Mouse (Mus musculus) ZHBTc4 (cell line): ENCODE measurements around the gene Sugp1.

Source experiments
- DNase-seq: peaks from one replicate; pipeline ENCODE4 v3.0.0-alpha.2; 2011; ENCODE audit warnings: low read depth, low spot score

The Sugp1 gene

DNA sequence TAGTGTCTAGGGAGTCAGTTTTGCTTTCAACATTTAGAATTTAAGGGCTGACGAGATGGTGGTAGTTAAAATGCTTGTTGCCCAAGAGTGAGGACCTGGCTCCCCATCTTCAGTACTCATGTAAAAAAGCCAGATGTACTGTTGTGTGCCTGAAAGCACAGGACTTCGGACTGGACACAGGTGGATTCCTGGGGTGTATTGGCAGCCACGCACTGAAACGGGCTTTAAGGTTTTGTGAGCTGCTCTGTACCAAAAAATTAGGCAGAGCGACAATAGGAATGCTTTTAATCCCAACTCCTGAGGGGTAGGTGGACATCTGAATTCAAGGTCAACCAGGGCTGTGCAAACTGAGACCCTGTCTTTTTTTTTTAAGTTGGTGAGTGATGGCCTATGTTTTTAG lies 1.4 kb downstream of the Sugp1 start:
- no peak for DNase-seq

DNA sequence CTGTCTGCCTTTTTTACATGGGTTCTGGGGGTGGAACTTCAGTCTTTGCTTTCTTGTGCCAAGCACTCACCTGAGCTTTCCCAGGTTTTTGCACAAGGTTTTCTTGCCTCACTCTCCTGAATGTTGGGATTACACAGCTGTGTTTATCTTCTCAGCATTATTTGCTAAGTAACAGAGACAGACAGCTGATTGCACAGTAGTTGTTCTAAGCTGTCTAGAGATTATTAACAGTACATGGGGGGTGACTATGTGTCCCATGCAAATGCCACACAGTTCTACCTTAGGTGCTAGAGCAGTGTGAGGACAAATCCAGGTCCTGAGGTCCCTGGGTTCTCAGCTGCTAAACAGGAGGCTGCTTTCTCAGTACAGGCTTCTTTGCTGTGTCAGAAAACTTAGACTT lies 7.0 kb downstream of the Sugp1 start:
- DNase-seq: no peak

DNA sequence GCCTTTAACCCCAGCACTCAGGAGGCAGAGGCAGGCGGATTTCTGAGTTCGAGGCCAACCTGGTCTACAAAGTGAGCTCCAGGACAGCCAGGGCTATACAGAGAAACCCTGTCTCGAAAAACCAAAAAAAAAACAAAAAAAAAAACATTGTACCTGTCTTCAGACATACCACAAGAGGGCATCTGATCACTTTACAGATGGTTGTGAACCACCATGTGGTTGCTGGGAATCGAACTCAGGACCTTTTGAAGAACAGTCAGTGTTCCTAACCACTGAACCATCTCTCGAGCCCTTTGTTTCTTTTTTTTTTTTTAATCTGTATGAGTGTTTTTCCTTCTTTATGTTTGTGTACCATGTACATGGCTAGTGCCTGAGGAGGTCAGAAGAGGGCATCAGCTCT lies 7.8 kb downstream of the Sugp1 start:
- DNase-seq: peak; percentile 29

GRCm38 (mm10) chr8:70057721-70058120 lies 15.1 kb downstream of the Sugp1 start:
- no peak for DNase-seq

GRCm38 (mm10) chr8:70071836-70072440 lies 29.3 kb downstream of the Sugp1 start:
- no peak for DNase-seq

DNA sequence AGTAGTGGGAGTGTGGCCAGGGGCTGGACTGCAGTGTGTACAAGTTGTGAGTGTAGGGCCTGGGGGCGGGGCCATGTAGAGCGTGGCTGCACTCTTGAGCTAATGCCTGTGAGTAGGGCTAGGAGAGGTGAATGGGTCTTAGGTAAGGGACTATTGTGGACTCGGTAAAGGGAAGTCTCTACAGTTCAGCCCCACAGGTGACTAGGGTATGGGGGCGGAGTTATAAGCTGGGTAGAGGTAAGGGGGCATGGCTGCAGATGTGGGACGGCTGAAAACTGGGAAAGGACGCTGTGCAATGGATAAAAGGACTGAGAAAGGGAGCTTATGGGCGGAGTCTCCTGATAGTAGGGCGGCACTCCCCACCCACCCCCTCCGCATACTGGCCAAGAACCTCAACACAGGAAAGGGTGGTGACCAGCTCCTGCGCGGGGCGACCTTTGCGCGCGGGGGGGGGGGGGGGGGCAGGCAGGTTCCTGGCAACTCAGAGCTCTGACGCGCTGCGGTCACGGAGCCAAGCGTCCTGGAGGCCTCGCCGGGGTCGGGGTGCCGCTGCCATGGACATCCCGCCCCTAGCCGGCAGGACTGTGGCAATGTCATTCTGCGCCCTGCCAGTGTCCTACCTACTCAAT lies 29.9 kb downstream of the Sugp1 start, which contains the start of gene Tm6sf2:
TSS of gene Tm6sf2 (plus strand) at position 484 of the 629 bp plus-strand sequence.
- DNase-seq: peak; percentile 70

DNA sequence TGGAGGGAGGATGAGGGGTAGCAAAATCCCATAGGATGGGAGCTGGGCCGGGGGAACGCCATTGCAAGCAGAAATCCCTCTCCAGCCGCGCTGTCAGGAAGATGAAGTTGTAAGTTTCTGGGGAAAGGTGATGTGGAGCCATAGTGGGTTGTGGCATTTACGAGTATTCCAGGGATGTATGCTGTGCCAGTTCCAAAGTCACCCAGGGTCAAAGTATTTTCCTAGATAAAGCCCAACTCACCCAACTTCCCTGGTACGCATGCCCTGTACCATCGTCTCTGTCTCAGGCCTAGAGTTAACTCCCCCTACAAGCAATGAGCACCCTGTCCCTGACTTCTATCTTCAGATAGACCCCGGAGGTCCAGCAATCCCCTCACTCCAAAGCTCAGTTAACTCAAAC lies 30.5 kb downstream of the Sugp1 start:
- DNase-seq: no peak

DNA sequence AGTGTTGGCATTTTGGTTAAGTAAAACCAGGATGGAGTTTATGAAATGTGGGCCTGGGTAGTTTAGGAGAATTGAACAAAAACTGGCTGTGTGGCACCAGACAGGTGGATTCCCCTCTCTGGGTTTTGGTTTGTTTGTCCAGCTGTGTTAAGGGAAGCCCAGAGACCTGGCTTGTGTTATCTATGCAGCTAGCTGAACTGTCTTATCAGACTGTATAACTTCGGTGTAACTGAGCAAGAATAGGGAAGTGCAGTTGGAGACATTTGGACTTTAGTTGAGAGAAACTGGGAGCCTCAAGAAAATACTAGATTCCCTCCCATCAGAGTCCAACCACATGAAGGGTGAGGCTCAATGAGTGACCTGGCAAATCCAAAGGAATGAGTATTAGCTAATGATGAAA lies 31.1 kb downstream of the Sugp1 start:
- no peak for DNase-seq

DNA sequence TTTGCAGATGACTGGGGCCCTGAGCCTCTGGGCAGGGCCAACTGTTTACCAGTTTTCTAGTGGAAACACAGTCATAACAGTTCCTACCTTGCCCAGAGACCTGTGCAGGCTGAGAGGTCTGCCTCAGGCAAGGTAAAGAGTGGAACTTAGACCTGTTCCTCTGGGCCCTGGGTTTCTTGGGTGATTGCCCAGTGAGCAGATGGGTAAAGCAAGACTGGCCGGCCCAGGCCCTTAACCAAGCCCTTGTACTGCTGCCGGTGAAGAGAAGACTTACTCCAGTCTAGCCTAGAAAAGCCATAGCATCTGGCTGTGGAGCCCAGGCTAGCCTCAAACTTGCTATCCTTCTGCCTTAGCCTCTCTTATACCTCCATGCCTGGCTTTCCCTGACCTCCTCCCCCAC lies 39.4 kb downstream of the Sugp1 start:
- DNase-seq: no peak

DNA sequence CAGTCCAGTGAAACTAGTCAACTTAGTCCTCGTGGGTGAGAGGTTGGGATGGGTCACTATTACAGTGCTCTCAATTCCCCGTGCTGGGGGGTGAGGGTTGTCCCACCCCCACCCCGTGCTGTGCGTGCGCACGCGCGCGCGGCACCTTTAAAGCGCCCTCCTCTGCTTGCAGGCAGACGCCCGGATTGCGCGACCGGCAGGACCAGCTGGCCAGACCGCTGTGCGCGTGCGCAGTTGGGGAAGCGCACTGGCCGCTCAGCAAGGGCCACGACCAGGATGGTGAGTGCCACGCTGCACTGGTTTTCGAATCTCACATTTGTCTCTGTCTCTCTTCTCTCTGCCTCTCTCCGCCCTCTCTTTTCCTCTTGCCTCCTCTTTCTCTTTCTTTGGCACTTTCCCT lies 40.7 kb downstream of the Sugp1 start, which contains the start of gene Hapln4:
TSS of gene Hapln4 (plus strand) at position 173 of the 400 bp plus-strand sequence.
- peak; percentile 56 for DNase-seq

GRCm38 (mm10) chr8:70084191-70085065 lies 41.8 kb downstream of the Sugp1 start:
- peak; percentile 48 for DNase-seq

DNA sequence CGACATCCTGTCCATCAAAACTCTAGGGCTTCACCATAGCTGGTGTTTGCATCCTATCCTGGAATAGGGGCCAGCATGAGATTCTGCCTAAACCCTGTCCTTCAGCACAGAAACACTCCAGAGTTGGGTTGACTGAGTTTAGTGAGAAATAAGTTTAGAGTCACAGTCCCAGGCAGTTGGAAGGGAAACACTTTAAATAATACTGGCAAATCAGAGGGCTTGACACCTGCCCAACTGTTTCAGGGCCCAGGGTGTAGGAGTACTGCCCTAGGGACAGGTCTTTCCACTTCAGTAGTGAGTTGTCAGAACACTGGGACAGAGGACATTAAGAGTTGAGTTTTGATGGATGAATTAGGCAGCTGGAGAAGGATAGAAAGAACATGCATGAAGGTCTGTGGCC lies 43.5 kb downstream of the Sugp1 start:
- DNase-seq: no peak

DNA sequence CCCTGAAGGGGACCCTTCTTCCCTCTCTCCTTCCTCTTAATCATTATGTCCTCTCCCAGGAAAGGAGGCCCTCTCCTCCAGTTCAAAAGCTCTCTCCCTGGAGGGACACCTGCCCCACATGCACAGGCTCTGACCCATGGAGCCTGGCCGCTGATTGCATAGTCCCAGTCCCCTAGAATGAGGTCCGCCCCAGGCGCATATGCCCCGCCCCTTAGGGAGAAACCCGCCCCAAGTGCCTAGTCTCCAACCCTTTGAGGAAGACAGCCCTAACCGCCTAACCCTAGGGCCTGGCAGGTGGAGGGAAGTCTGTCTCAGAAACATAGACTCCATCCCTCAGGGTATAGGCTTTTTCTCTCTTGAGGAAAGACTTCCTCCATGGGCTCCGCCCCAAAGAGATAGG lies 44.6 kb downstream of the Sugp1 start:
- DNase-seq: peak; percentile 73

DNA sequence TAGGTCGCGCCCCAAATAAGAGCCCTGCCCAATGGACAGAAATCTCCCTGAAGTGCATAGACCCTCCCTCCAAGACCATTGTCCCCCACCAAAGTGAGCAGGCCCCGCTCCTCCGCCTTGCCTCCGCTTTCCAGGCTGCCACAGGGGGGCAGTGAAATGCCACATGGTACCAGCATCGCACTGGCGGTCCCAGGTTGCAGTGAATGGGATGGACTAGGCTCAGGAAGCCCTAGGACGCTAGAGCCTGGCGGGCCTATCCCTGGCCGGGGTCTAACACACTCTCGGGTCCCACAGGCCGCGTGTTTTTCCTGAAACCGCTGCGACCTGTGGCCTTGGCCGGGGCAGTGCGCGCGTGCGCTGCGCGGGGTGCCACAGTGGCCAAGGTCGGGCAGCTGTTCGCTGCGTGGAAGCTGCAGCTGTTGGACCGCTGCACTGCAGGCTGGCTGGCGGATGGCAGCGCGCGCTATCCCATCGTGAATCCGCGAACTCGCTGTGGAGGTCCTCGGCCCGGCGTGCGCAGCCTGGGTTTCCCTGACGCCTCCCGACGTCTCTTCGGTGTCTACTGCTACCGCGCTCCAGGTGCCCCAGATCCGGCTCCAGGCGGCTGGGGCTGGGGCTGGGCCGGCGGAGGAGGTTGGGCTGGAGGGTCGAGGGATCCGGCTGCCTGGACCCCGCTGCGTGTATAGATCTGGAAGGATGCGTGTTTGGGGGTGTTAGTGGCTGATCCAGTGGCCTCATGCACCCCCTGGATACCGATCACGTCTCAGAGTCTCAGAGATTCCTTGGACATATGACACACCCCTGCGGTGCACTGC lies 45.4 kb downstream of the Sugp1 start:
- DNase-seq: peak; percentile 70

- DNase-seq: peak; percentile 75
Observed at GRCm38 (mm10) chr8:70089296-70089960, 46.8 kb downstream of the Sugp1 start.

DNA sequence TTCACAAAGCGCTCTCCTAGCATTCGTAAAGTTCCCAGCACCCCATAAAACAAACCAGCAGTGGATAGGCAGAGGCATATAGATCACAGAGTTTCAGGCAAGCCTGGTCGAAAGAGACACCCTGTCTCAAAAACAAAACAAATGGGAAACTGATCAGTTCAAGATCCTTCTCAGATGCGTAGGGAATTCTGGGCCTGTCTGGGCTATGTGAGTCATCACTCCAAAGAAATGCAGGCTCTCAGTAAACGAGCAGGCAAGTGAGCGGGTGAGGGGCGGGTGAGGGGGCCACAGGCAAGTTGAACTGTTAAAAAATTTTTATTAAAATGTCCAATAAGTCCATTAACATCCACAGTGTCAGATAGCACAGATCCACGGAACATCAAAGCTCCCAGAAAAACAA lies 50.2 kb downstream of the Sugp1 start:
- no peak for DNase-seq

DNA sequence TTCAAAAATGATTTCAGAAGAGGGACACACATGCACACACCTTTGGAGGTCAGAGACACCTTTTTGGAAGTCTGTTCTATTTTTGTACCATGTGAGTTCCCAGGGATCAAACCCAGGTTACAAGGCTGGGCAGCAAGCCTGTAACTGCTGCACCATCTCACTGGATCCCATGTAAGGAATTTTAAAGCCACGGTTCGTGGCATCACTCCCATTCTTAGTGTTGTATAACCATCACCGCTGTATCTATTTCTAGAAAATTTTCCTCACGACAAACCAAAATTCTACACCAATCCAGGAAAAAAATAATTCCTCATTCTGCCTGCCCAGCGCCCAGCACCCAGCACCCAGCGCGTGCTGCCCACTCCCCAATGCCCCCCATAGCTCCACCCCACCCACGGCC lies 56.7 kb downstream of the Sugp1 start:
- DNase-seq: no peak

DNA sequence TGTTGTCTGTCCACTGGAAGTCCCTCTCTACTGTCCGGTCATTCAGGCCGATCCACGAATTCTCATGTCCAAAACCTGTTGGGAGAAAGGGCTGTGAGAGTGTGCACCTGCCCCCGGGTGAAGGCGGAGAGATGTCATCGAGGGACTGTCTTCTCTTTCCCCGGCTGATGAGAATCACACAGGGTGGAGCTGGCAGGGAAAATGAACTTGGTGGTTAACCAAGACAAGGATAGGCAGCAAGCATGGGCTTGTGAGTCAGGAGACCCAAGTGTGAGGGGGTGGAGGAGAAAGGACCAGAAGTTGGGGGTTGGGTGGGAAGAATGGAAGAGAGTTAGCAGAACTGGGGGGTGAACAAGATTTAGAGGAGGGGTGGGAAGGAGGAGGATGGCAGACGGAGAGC lies 57.6 kb downstream of the Sugp1 start:
- DNase-seq: no peak

DNA sequence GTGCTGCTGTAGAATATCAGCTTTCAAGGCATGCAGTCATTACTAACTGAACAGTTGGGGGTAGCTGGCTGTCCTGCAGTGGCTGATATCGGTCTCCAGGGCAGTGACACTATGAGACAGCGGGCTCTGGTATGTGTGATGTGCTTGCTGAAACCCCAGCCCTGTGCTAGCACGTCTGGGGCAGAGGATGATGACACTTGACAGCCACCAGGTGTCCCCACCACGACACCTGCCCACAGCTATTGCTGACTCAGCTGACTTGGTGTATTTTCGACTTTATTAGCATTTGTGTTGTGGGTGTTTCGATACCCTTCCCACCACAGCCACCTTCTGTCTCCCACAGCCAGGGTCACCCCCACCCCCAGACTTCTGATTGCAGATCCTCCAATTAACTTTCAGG lies 61.9 kb downstream of the Sugp1 start:
- DNase-seq: peak; percentile 75

GRCm38 (mm10) chr8:70104922-70105321 lies 62.3 kb downstream of the Sugp1 start:
- no peak for DNase-seq

DNA sequence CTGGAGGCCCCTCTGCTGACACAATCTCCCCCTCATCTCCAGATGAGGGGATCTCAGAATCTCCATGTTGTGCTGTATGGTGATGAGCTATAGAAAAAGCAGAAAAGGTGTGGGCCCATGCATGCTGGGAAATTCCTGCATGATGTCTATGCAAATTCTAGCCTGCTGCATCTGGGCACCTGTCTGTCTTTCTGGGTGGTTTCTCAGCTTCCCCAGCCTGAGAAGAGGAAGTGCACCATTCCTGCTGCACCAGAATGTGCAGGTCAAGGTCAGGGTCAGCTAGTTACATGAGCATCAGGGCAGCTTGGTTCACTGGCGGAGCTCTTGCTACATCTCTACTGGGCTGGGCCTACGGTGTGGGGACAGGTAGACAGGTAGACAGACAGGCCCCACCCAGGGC lies 67.8 kb downstream of the Sugp1 start:
- no peak for DNase-seq
